Mouse (Mus musculus): Measurements from ENCODE around the gene Ly6g5c.

DNA sequence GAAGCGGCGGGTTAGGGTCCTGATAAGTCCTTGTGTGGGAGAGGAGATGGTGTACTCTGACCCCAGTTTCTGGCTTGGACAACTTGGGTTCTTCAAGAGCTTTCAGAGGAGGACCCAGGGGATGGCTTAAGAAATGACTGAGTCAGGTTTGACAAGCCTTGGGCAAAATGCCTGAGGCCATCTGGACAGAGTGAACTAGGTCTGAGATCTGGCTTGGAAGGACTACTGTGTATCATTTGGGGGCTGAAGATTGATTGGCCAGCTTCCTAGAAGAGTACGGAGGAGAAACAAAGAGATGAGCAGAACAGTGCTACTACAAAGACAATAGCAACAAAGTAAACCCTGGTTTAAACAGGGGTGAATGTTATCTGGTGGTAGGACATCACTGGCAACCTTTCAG lies 44.6 kb upstream of the Ly6g5c start:
- TF ChIP-seq TAL1 (IDR thresholded peaks at IDR 0.05; ENCODE audit: low read length) (no peak), GATA1 (IDR thresholded peaks at IDR 0.05; ENCODE audit: low read length) (no peak)
